Mouse (Mus musculus): ENCODE measurements around the gene Neu1. TPM values are rescaled to one million over a fixed set of nuclear protein-coding genes. Genes with fewer than 3 reads are reported as not detected.

Neu1 gene
- polyA plus RNA-seq, 1 experiment from 2014 or later, result 22.7 TPM

DNA sequence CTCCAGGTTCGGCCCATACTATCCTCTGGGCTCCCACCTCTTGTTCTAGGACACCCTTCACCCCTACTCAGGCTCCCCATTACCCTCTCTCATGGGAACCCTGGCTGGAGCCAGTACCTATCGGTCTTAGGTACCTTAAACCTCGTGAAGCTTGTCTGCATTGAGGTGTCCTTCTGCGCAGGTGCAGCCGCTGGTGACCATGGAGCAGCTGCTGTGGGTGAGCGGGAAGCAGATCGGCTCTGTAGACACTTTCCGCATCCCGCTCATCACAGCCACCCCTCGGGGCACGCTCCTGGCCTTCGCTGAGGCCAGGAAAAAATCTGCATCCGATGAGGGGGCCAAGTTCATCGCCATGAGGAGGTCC, 664 bp downstream of the Neu1 start:
- H3K4me1 ChIP-seq, result peaks cover 24% of the 10 kb centered on the region
- H3K9ac ChIP-seq, result peak overlapping the region; percentile 69
- H3K27me3 ChIP-seq, result no peaks in the 10 kb centered on the region
- 14% methylated on average over 14 of the region's 14 CpGs for WGBS
- peak overlapping the region; percentile 84 for H3K4me3 ChIP-seq (replicated peaks)
- no peak for ATAC-seq (ENCODE audit: insufficient number of reproducible peaks, low FRiP score, low TSS enrichment, low read depth)
- H3K4me2 ChIP-seq (replicated peaks), result peak overlapping the region; percentile 94
- no peaks in the 10 kb centered on the region for H3K9me3 ChIP-seq (replicated peaks)
- H3K36me3 ChIP-seq, result 0 out of 2 replicates have a peak, but pooled peaks cover 7% of the 10 kb centered on the region
- no peak overlapping the region for H3K27ac ChIP-seq (replicated peaks)

GRCm38 (mm10) chr17:34932287-34932686, 1.2 kb downstream of the Neu1 start:
- no peaks in the 10 kb centered on the region for H3K9me3 ChIP-seq (replicated peaks)
- peak overlapping the region; percentile 84 for H3K4me3 ChIP-seq (replicated peaks)
- H3K9ac ChIP-seq, result peak overlapping the region; percentile 69; the same call in 1 of the 2 replicates
- peaks cover 24% of the 10 kb centered on the region for H3K4me1 ChIP-seq
- H3K36me3 ChIP-seq, result 0 out of 2 replicates have a peak, but pooled peaks cover 7% of the 10 kb centered on the region
- 85% methylated on average over 8 of the region's 8 CpGs for WGBS
- H3K27ac ChIP-seq (replicated peaks), result no peak overlapping the region
- no peak for ATAC-seq (ENCODE audit: insufficient number of reproducible peaks, low FRiP score, low TSS enrichment, low read depth)
- H3K27me3 ChIP-seq, result no peaks in the 10 kb centered on the region
- H3K4me2 ChIP-seq (replicated peaks), result peak overlapping the region; percentile 94

DNA sequence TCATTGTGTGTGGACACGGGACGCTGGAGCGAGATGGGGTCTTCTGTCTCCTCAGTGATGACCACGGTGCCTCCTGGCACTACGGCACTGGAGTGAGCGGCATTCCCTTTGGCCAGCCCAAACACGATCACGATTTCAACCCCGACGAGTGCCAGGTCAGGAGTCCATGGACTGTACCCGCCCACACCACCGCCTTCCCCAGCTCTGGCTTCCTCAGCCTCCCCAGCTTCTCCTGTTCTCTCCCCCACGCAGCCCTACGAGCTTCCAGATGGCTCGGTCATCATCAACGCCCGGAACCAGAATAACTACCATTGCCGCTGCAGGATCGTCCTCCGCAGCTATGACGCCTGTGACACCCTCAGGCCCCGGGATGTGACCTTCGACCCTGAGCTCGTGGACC, 3.0 kb downstream of the Neu1 start:
- no peaks in the 10 kb centered on the region for H3K27me3 ChIP-seq
- no peak overlapping the region for H3K4me2 ChIP-seq (replicated peaks)
- WGBS, result 46% methylated on average over 24 of the region's 24 CpGs
- 0 out of 2 replicates have a peak, but pooled peaks cover 7% of the 10 kb centered on the region for H3K36me3 ChIP-seq
- H3K9ac ChIP-seq, result no peak overlapping the region
- H3K27ac ChIP-seq (replicated peaks), result no peak overlapping the region
- no peak overlapping the region for H3K4me3 ChIP-seq (replicated peaks)
- no peaks in the 10 kb centered on the region for H3K9me3 ChIP-seq (replicated peaks)
- no peak for ATAC-seq (ENCODE audit: insufficient number of reproducible peaks, low FRiP score, low TSS enrichment, low read depth)
- H3K4me1 ChIP-seq, result peaks cover 24% of the 10 kb centered on the region

GRCm38 (mm10) chr17:34934830-34935229, 3.8 kb downstream of the Neu1 start:
- WGBS, result 32% methylated on average over 8 of the region's 8 CpGs

DNA sequence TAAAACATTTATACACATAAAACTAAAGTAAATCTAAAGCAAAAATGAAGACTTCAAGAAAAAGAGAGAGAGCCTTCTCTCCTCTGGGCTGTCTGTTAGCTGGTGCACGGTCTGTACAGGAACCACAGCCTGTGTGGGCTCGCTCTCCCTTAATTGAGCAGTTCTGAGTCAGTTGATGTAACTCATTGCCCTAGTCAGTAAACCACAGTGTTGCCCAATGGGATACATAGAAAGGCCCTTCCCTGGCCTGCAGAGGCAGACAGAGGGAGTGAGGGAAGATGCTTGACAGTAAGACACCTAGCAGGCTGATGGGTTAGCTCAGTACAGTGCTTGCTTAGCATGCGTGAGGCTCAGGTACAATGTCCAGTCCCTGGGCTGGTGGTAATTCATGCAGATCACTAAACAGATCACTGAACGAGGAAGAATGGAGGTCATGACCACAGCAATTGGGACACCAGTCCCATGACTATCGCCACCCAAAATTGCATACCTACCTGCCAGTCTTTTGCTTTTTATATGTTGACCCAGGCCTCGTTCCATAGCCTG, 7.0 kb downstream of the Neu1 start:
- H3K27ac ChIP-seq (replicated peaks), result no peak overlapping the region
- no peaks in the 10 kb centered on the region for H3K27me3 ChIP-seq
- peaks cover 17% of the 10 kb centered on the region for H3K4me1 ChIP-seq
- no peak overlapping the region for H3K9ac ChIP-seq
- 76% methylated on average over 6 of the region's 6 CpGs for WGBS
- no peaks in the 10 kb centered on the region for H3K9me3 ChIP-seq (replicated peaks)
- no peak overlapping the region for H3K4me2 ChIP-seq (replicated peaks)
- 0 out of 2 replicates have a peak, but pooled peaks cover 7% of the 10 kb centered on the region for H3K36me3 ChIP-seq
- no peak overlapping the region for H3K4me3 ChIP-seq (replicated peaks)
- no peak for ATAC-seq (ENCODE audit: insufficient number of reproducible peaks, low FRiP score, low TSS enrichment, low read depth)

More at GRCm38 (mm10) chr17:34934830-34935229, 3.8 kb downstream of the Neu1 start:
- no peak for ATAC-seq (ENCODE audit: insufficient number of reproducible peaks, low FRiP score, low TSS enrichment, low read depth)
- H3K27ac ChIP-seq (replicated peaks), result no peak overlapping the region
- H3K36me3 ChIP-seq, result 0 out of 2 replicates have a peak, but pooled peaks cover 7% of the 10 kb centered on the region
- H3K27me3 ChIP-seq, result no peaks in the 10 kb centered on the region
- H3K4me2 ChIP-seq (replicated peaks), result no peak overlapping the region
- H3K4me3 ChIP-seq (replicated peaks), result no peak overlapping the region
- H3K4me1 ChIP-seq, result peaks cover 24% of the 10 kb centered on the region
- H3K9ac ChIP-seq, result no peak overlapping the region
- no peaks in the 10 kb centered on the region for H3K9me3 ChIP-seq (replicated peaks)

GRCm38 (mm10) chr17:34941344-34942041, 10.4 kb downstream of the Neu1 start:
- peak overlapping the region; percentile 7; the same call in 1 of the 2 replicates for H3K9ac ChIP-seq
- no peaks in the 10 kb centered on the region for H3K9me3 ChIP-seq (replicated peaks)
- no peaks in the 10 kb centered on the region for H3K27me3 ChIP-seq
- peak overlapping the region; percentile 25 for H3K4me3 ChIP-seq (replicated peaks)
- no peak for ATAC-seq (ENCODE audit: insufficient number of reproducible peaks, low FRiP score, low TSS enrichment, low read depth)
- H3K4me2 ChIP-seq (replicated peaks), result peak overlapping the region; percentile 46
- no peak overlapping the region for H3K27ac ChIP-seq (replicated peaks)
- 7% methylated on average over 15 of the region's 15 CpGs for WGBS
- peaks cover 18% of the 10 kb centered on the region for H3K4me1 ChIP-seq
- no peaks in the 10 kb centered on the region for H3K36me3 ChIP-seq

- peaks cover 18% of the 10 kb centered on the region for H3K4me1 ChIP-seq
- H3K27me3 ChIP-seq, result no peaks in the 10 kb centered on the region
- no peaks in the 10 kb centered on the region for H3K36me3 ChIP-seq
- H3K4me2 ChIP-seq (replicated peaks), result no peak overlapping the region
- no peak overlapping the region for H3K4me3 ChIP-seq (replicated peaks)
- ATAC-seq (ENCODE audit: insufficient number of reproducible peaks, low FRiP score, low TSS enrichment, low read depth), result no peak
- WGBS, result 82% methylated on average over 4 of the region's 4 CpGs
- H3K9ac ChIP-seq, result no peak overlapping the region
- no peak overlapping the region for H3K27ac ChIP-seq (replicated peaks)
- no peaks in the 10 kb centered on the region for H3K9me3 ChIP-seq (replicated peaks)
Observed at GRCm38 (mm10) chr17:34943128-34943815, 12.2 kb downstream of the Neu1 start.

- H3K9ac ChIP-seq, result no peak overlapping the region
- no peaks in the 10 kb centered on the region for H3K9me3 ChIP-seq (replicated peaks)
- ATAC-seq (ENCODE audit: insufficient number of reproducible peaks, low FRiP score, low TSS enrichment, low read depth), result no peak
- peaks cover 18% of the 10 kb centered on the region for H3K4me1 ChIP-seq
- H3K27ac ChIP-seq (replicated peaks), result no peak overlapping the region
- H3K4me2 ChIP-seq (replicated peaks), result no peak overlapping the region
- peaks cover 5% of the 10 kb centered on the region; the same call in 1 of the 2 replicates for H3K36me3 ChIP-seq
- H3K27me3 ChIP-seq, result no peaks in the 10 kb centered on the region
- H3K4me3 ChIP-seq (replicated peaks), result no peak overlapping the region
Observed at GRCm38 (mm10) chr17:34944362-34944761, 13.3 kb downstream of the Neu1 start.

DNA sequence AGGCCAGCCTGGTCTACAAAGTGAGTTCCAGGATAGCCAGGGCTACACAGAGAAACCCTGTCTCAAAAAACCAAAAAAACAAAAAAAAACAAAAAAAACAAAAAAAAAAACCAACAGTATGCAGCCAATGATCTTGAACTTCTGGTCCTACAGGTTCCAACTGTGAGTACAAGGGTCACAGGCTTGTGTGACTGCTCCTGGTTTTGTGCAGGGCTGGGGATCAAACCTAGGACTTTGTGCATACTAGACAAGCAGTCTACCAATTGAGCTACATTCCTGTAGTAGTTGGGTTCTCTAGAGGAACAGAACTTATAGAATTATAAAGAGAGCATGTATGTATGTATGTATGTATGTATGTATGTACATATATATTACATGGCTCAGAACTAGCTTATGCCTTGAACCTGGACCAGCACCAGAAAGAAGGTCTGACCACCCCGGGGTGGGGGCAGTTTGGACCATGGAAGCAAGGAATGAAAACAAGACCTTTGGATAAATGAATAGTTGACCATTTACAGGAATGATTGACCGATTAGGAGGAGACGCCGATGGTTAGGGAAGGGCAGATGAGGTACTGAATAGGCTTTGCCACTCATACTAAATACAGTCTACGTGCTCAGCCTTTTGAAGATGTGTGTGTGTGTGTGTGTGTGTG, 15.6 kb downstream of the Neu1 start:
- no peak overlapping the region for H3K27ac ChIP-seq (replicated peaks)
- no peak overlapping the region for H3K4me2 ChIP-seq (replicated peaks)
- H3K4me3 ChIP-seq (replicated peaks), result no peak overlapping the region
- no peaks in the 10 kb centered on the region for H3K9me3 ChIP-seq (replicated peaks)
- no peak for ATAC-seq (ENCODE audit: insufficient number of reproducible peaks, low FRiP score, low TSS enrichment, low read depth)
- H3K9ac ChIP-seq, result no peak overlapping the region
- peaks cover 29% of the 10 kb centered on the region for H3K4me1 ChIP-seq
- peaks cover 21% of the 10 kb centered on the region for H3K36me3 ChIP-seq
- 90% methylated on average over 5 of the region's 5 CpGs for WGBS
- no peaks in the 10 kb centered on the region for H3K27me3 ChIP-seq

GRCm38 (mm10) chr17:34947606-34948005, 16.6 kb downstream of the Neu1 start:
- ATAC-seq (ENCODE audit: insufficient number of reproducible peaks, low FRiP score, low TSS enrichment, low read depth), result no peak

More at GRCm38 (mm10) chr17:34947606-34948005, 16.6 kb downstream of the Neu1 start:
- Histone ChIP-seq H3K9ac (no peak overlapping the region), H3K36me3 (peaks cover 21% of the 10 kb centered on the region), H3K4me2 (replicated peaks) (no peak overlapping the region), H3K4me3 (replicated peaks) (no peak overlapping the region), H3K27ac (replicated peaks) (no peak overlapping the region), H3K9me3 (replicated peaks) (no peaks in the 10 kb centered on the region), H3K27me3 (no peaks in the 10 kb centered on the region), H3K4me1 (peaks cover 24% of the 10 kb centered on the region)
- WGBS, result 22% methylated on average over 8 of the region's 8 CpGs

All from embryonic facial prominence, embryonic 15.5 days (tissue).